Mouse (Mus musculus) lung, embryonic 15.5 days (tissue): ENCODE data around the gene Plekha1. TPM values are rescaled to one million over a fixed set of nuclear protein-coding genes. Genes with fewer than 3 reads are reported as not detected.

ENCODE experiments used
- ATAC-seq: fragments of 200-750 bp; cut with Nextera tagmentation; 2 replicates; pipeline ENCODE4 v1.8.0; 2017; ENCODE audit warnings: moderate number of reproducible peaks, borderline replicate concordance; ENCODE audit not compliant: low FRiP score, low TSS enrichment; ENCODE audit errors: extremely low read depth
- H3K27ac ChIP-seq: fragments of 300-500 bp; sonication (generic); 2 replicates; pipeline ENCODE4 v1.5.1; 2015; ENCODE audit warnings: moderate library complexity, mild to moderate bottlenecking, inconsistent platforms
- H3K27me3 ChIP-seq: fragments of 300-500 bp; sonication (generic); 2 replicates; pipeline ENCODE4 v1.6.1; 2015; ENCODE audit warnings: inconsistent platforms
- H3K36me3 ChIP-seq: fragments of 300-500 bp; sonication (generic); 2 replicates; pipeline ENCODE4 v1.6.1; 2015; ENCODE audit warnings: inconsistent platforms
- H3K4me1 ChIP-seq: fragments of 300-500 bp; sonication (generic); 2 replicates; pipeline ENCODE4 v1.6.1; 2015; ENCODE audit warnings: inconsistent platforms
- H3K4me2 ChIP-seq: fragments of 300-500 bp; sonication (generic); 2 replicates; pipeline ENCODE4 v1.6.1; 2015; ENCODE audit warnings: inconsistent platforms, mild to moderate bottlenecking, moderate library complexity
- H3K4me3 ChIP-seq: fragments of 300-500 bp; sonication (generic); 2 replicates; pipeline ENCODE4 v1.5.1; 2015; ENCODE audit warnings: mild to moderate bottlenecking, inconsistent platforms
- H3K9ac ChIP-seq: fragments of 300-500 bp; sonication (generic); 2 replicates; pipeline ENCODE4 v1.6.1; 2015; ENCODE audit warnings: inconsistent platforms
- H3K9me3 ChIP-seq: fragments of 300-500 bp; sonication (generic); 2 replicates; pipeline ENCODE4 v1.6.1; 2016; ENCODE audit warnings: inconsistent platforms
- WGBS: fragments of 180-500 bp; shearing (Covaris S2); methylation state at CpG from one replicate; pipeline ENCODE4 v1.1.7; 2015; 5-methylcytosine and 5-hydroxymethylcytosine counted together
- polyA plus RNA-seq: library from polyadenylated mRNA; unstranded; fragments of >200 nt; fragmentation: Nextera tagmentation; extraction: Ambion mirVana; gene quantifications from 2 replicates; pipeline ENCODE4 v1.2.1, GENCODE M21; 2015

Plekha1 gene
- polyA plus RNA-seq, 1 experiment from 2014 or later = 61.4 TPM

- no peak overlapping the region for H3K4me2 ChIP-seq
- H3K4me3 ChIP-seq = no peak overlapping the region
- no peak for ATAC-seq
- H3K27me3 ChIP-seq = no peaks in the 10 kb centered on the region
- H3K36me3 ChIP-seq = no peaks in the 10 kb centered on the region
- 84% methylated on average over 3 of the region's 3 CpGs for WGBS
- H3K9me3 ChIP-seq = no peaks in the 10 kb centered on the region
- H3K27ac ChIP-seq = no peak overlapping the region
- H3K4me1 ChIP-seq = peaks cover 15% of the 10 kb centered on the region
- H3K9ac ChIP-seq = no peak overlapping the region
These were observed 80.2 kb downstream of the Plekha1 start for GRCm38 (mm10) chr7:130945730-130946129.

GRCm38 (mm10) chr7:130946303-130946702, 80.7 kb downstream of the Plekha1 start:
- Histone ChIP-seq H3K36me3 (no peaks in the 10 kb centered on the region), H3K4me1 (peaks cover 15% of the 10 kb centered on the region), H3K4me2 (no peak overlapping the region), H3K27me3 (no peaks in the 10 kb centered on the region), H3K9me3 (no peaks in the 10 kb centered on the region), H3K27ac (no peak overlapping the region), H3K4me3 (no peak overlapping the region), H3K9ac (no peak overlapping the region)
- no peak for ATAC-seq
- 89% methylated on average over 12 of the region's 12 CpGs for WGBS

DNA sequence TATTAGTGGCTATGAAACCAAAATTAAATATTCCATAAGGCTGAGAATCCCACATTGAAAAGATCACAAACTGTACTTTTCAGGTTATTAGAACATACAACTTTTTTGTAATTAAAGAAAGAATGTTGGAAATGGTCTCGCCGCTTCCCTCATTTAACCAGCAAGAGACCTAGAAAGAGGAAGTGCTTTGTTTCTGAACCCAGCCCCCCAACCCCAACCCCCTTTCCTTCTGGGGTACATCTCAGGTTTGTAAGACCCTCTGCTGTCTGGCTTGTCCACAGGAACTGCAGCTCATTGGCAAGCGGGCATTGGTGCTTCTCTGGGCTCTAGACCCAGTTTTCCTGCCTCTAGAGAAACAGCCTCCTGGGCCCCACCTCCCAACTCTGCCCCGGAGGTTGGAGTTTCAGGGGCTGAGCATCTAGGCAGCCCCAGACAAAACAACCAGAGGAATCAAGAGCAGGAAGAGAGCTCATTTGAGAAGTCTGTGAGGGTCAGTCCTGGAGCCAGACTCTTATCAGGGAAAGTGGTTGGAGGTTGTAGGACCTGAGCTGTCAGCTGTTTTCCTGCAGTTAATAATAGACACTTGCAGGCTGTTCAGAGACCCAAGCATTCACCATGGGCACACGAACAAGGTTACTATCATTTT, 83.1 kb downstream of the Plekha1 start:
- Histone ChIP-seq H3K27ac (peak overlapping the region; percentile 56), H3K4me2 (peak overlapping the region; percentile 29; the same call in 1 of the 2 replicates), H3K36me3 (no peaks in the 10 kb centered on the region), H3K27me3 (no peaks in the 10 kb centered on the region), H3K9ac (no peak overlapping the region), H3K9me3 (no peaks in the 10 kb centered on the region), H3K4me3 (no peak overlapping the region), H3K4me1 (peaks cover 15% of the 10 kb centered on the region)
- 43% methylated on average over 5 of the region's 5 CpGs for WGBS
- ATAC-seq = no peak; the same call in 1 of the 2 replicates

- Histone ChIP-seq H3K27me3 (no peaks in the 10 kb centered on the region), H3K4me3 (no peak overlapping the region), H3K9me3 (no peaks in the 10 kb centered on the region), H3K4me2 (peak overlapping the region; percentile 29), H3K27ac (peak overlapping the region; percentile 56), H3K36me3 (no peaks in the 10 kb centered on the region), H3K4me1 (peaks cover 15% of the 10 kb centered on the region), H3K9ac (no peak overlapping the region)
- 24% methylated on average over 8 of the region's 8 CpGs for WGBS
- peak; percentile 80 for ATAC-seq
These were observed 83.8 kb downstream of the Plekha1 start for GRCm38 (mm10) chr7:130949331-130949751.

- Histone ChIP-seq H3K4me1 (peaks cover 15% of the 10 kb centered on the region), H3K9me3 (no peaks in the 10 kb centered on the region), H3K27me3 (no peaks in the 10 kb centered on the region), H3K36me3 (no peaks in the 10 kb centered on the region), H3K9ac (no peak overlapping the region), H3K27ac (no peak overlapping the region), H3K4me2 (no peak overlapping the region), H3K4me3 (no peak overlapping the region)
- 86% methylated on average over 7 of the region's 7 CpGs for WGBS
- ATAC-seq = no peak
These were observed 84.9 kb downstream of the Plekha1 start for GRCm38 (mm10) chr7:130950482-130950881.

- H3K27me3 ChIP-seq = no peaks in the 10 kb centered on the region
- peaks cover 15% of the 10 kb centered on the region for H3K4me1 ChIP-seq
- WGBS = 85% methylated on average over 5 of the region's 5 CpGs
- H3K36me3 ChIP-seq = no peaks in the 10 kb centered on the region
- H3K9me3 ChIP-seq = no peaks in the 10 kb centered on the region
- no peak overlapping the region for H3K27ac ChIP-seq
- no peak overlapping the region for H3K4me3 ChIP-seq
- no peak overlapping the region for H3K4me2 ChIP-seq
- H3K9ac ChIP-seq = no peak overlapping the region
- ATAC-seq = no peak
These were observed 85.4 kb downstream of the Plekha1 start for GRCm38 (mm10) chr7:130951004-130951403.

DNA sequence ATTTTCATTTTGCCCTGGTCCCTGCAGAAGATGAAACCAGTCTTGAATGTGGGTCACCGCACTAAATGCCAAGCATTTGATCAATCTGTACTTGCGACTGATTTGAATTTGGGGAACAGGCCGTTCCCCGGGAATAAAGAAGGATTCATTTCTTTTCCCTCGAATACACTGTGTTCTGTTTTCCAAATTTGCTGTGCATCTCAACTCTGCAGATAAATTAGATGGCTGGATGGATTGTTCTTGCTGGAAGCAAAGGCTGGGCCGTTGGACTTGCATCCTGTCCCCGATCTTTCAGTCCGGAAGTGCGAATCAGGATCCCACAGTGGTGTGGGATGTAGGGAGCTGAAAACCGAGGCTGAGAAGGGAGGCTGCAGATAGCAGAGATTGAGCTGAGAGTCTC, 87.8 kb downstream of the Plekha1 start:
- Histone ChIP-seq H3K27me3 (no peaks in the 10 kb centered on the region), H3K9ac (no peak overlapping the region), H3K4me2 (no peak overlapping the region), H3K9me3 (no peaks in the 10 kb centered on the region), H3K36me3 (no peaks in the 10 kb centered on the region), H3K27ac (no peak overlapping the region), H3K4me1 (peaks cover 12% of the 10 kb centered on the region), H3K4me3 (no peak overlapping the region)
- no peak for ATAC-seq
- WGBS = 85% methylated on average over 10 of the region's 10 CpGs

GRCm38 (mm10) chr7:130954177-130954601, 88.6 kb downstream of the Plekha1 start:
- H3K9ac ChIP-seq = no peak overlapping the region
- WGBS = 81% methylated on average over 10 of the region's 10 CpGs
- no peaks in the 10 kb centered on the region for H3K36me3 ChIP-seq
- no peak overlapping the region for H3K4me3 ChIP-seq
- peaks cover 4% of the 10 kb centered on the region for H3K4me1 ChIP-seq
- no peaks in the 10 kb centered on the region for H3K27me3 ChIP-seq
- H3K4me2 ChIP-seq = no peak overlapping the region
- no peaks in the 10 kb centered on the region for H3K9me3 ChIP-seq
- no peak for ATAC-seq
- no peak overlapping the region for H3K27ac ChIP-seq

- no peaks in the 10 kb centered on the region for H3K27me3 ChIP-seq
- H3K4me1 ChIP-seq = peaks cover 14% of the 10 kb centered on the region
- no peak for ATAC-seq
- no peak overlapping the region for H3K9ac ChIP-seq
- no peaks in the 10 kb centered on the region for H3K36me3 ChIP-seq
- WGBS = 75% methylated on average over 7 of the region's 7 CpGs
- no peak overlapping the region for H3K4me2 ChIP-seq
- no peak overlapping the region for H3K27ac ChIP-seq
- H3K9me3 ChIP-seq = no peaks in the 10 kb centered on the region
- H3K4me3 ChIP-seq = no peak overlapping the region
These were observed 93.0 kb downstream of the Plekha1 start for GRCm38 (mm10) chr7:130958551-130958950.

DNA sequence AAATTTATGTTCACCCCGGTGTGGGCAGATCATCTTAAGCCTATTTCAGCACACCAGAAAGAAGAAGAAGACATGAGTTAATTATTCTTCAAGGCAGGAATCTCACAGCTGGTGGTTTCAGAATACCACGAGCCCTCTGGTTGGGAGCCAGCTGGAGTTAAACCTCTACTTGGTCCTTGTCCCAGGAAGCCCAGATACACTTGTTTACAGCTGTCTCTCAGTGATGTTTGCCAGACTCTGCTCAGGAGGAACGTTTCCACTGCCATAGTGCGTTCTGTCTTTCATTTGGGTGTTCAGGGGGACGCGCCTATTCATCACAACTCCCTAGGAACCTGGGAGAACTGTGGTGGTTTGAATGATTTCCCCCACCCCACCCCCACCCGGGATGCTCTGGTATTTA, 94.3 kb downstream of the Plekha1 start:
- no peak for ATAC-seq
- 30% methylated on average over 7 of the region's 7 CpGs for WGBS
- Histone ChIP-seq H3K4me2 (no peak overlapping the region), H3K9me3 (no peaks in the 10 kb centered on the region), H3K36me3 (no peaks in the 10 kb centered on the region), H3K9ac (no peak overlapping the region), H3K27me3 (no peaks in the 10 kb centered on the region), H3K4me1 (peaks cover 20% of the 10 kb centered on the region), H3K27ac (no peak overlapping the region), H3K4me3 (no peak overlapping the region)

DNA sequence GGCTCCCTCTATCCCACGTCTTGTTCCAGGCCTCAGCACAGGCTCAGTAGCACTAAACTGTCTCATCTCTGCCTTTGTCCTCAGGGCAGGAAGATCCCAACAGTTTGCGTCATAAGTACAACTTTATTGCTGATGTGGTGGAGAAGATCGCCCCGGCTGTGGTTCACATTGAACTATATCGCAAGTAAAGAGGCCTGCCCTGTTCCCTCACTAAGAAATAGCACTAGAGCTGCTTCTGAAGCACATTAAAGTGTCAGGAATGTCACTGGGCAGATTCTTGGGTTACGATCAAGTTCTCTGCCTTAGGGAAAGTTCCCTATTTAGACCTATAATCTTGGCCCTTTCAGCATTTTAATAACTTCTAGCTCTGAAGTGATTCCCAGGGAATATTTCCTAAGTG, 95.9 kb downstream of the Plekha1 start:
- no peaks in the 10 kb centered on the region for H3K9me3 ChIP-seq
- ATAC-seq = no peak
- H3K4me2 ChIP-seq = no peak overlapping the region
- H3K4me1 ChIP-seq = peaks cover 29% of the 10 kb centered on the region
- H3K27me3 ChIP-seq = no peaks in the 10 kb centered on the region
- H3K9ac ChIP-seq = no peak overlapping the region
- WGBS = 68% methylated on average over 6 of the region's 6 CpGs
- H3K27ac ChIP-seq = no peak overlapping the region
- no peak overlapping the region for H3K4me3 ChIP-seq
- H3K36me3 ChIP-seq = no peaks in the 10 kb centered on the region
